Mouse (Mus musculus) kidney, adult 2 months (tissue): ENCODE results near the gene Sv2a.

Source experiments
- CTCF ChIP-seq: fragments of 200-500 bp; conservative IDR thresholded peaks from 2 replicates; pipeline ENCODE4 v1.5.1; 2011; ENCODE audit warnings: low read depth, mild to moderate bottlenecking, control low read depth, low read length, moderate library complexity, mixed read lengths; ENCODE audit not compliant: insufficient read depth, insufficient read length
- POLR2A ChIP-seq: fragments of 200-500 bp; IDR thresholded peaks from one replicate; pipeline ENCODE4 v1.6.1; 2011; ENCODE audit warnings: low read depth, low read length, control low read depth

DNA sequence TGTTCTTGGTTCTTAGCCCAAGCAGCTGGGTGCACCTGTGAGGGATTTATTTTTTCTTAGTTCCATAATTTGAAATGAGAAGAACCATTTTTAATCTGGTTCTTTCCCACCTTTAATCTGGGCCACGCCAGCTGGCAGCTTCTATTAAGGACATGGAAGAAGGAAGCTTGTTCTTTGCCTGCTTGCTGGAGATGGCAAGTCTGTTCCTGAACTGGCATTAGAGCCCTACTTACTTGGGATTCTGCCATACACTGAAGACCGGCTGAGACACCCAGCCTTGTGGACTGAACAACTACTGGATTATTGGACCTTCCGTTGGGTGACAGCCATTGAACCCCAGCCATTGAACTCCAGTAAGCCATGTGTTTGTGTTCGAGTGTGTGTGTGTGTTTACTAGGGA is 41.8 kb downstream of the Sv2a start:
- TF ChIP-seq CTCF (no peak), POLR2A (no peak)
